Comparison of ENCODE assay signal across 23 mouse cellular contexts in genomic region chr15:75271891-75272290, GRCm38 (mm10). TPM values are rescaled to one million over a fixed set of nuclear protein-coding genes. Genes with fewer than 3 reads are reported as not detected.
"Had no signal": no experiment of that assay in that cellular context is flagged by ENCODE, and none has a peak within 500 bp of the region (broad histone marks: within the 10 kb centered on the region; RNA-seq: fewer than 3 reads in every experiment).

No protein-coding gene starts in this region.

- DNase-seq: lung, adult 2 months; lung, postnatal 14 days; lung, postnatal 36 days; right cerebral cortex, postnatal 14 days; thymus, adult 2 months; thymus, postnatal 25 days had no signal

- H3K4me1 ChIP-seq: lung, embryonic 15.5 days; midbrain, embryonic 13.5 days; midbrain, embryonic 15.5 days; neural tube, embryonic 12.5 days; stomach, embryonic 15.5 days had no signal

- H3K27ac ChIP-seq: lung, embryonic 15.5 days; macrophage; midbrain, embryonic 13.5 days; midbrain, embryonic 15.5 days; neural tube, embryonic 12.5 days; stomach, embryonic 15.5 days; stomach, postnatal 0 days had no signal

- H3K4me3 ChIP-seq: lung, embryonic 15.5 days; megakaryocyte, embryonic 14.5 days; midbrain, embryonic 13.5 days; midbrain, embryonic 15.5 days; neural tube, embryonic 12.5 days; stomach, embryonic 15.5 days had no signal

RNA-seq across cellular contexts. Expression of gene Ly6f, which starts 3.7 kb away (rescaled TPM):
- total RNA-seq: megakaryocyte progenitor cell, adult 5-6 weeks; midbrain, postnatal 0 days; monocyte, adult 5-6 weeks; neutrophil, adult 5-6 weeks had no signal
- polyA plus RNA-seq: lung, adult 2 months; lung, embryonic 15.5 days; lung, postnatal 0 days; macrophage; midbrain, embryonic 11.5 days; midbrain, embryonic 13.5 days; midbrain, embryonic 15.5 days; midbrain, postnatal 0 days; neural tube, embryonic 12.5 days; neural tube, embryonic 14.5 days; spleen, adult 2 months; stomach, embryonic 15.5 days; stomach, postnatal 0 days; testis, adult 2 months; thymus, adult 2 months had no signal

RNA-seq across cellular contexts. Expression of gene BC025446, which starts 55.7 kb away (rescaled TPM):
- total RNA-seq: megakaryocyte progenitor cell, adult 5-6 weeks; midbrain, postnatal 0 days; monocyte, adult 5-6 weeks; neutrophil, adult 5-6 weeks had no signal
- polyA plus RNA-seq: lung, postnatal 0 days; macrophage; midbrain, embryonic 11.5 days; midbrain, embryonic 13.5 days; midbrain, embryonic 15.5 days; midbrain, postnatal 0 days; neural tube, embryonic 12.5 days; neural tube, embryonic 14.5 days; spleen, adult 2 months; testis, adult 2 months had no signal
